Mouse (Mus musculus) hindbrain, embryonic 13.5 days (tissue): ENCODE data around the gene Osr1. TPM values are rescaled to one million over a fixed set of nuclear protein-coding genes. Genes with fewer than 3 reads are reported as not detected.

ENCODE experiments used
- ATAC-seq: fragments of 200-750 bp; cut with Nextera tagmentation; 2 replicates; pipeline ENCODE4 v1.8.0; 2017; ENCODE audit warnings: moderate TSS enrichment; ENCODE audit not compliant: low FRiP score
- H3K27ac ChIP-seq: fragments of 300-500 bp; sonication (generic); 2 replicates; pipeline ENCODE4 v1.5.1; 2015; ENCODE audit warnings: inconsistent platforms, mild to moderate bottlenecking, moderate library complexity
- H3K27me3 ChIP-seq: fragments of 300-500 bp; sonication (generic); 2 replicates; pipeline ENCODE4 v1.6.1; 2015; ENCODE audit warnings: mild to moderate bottlenecking, inconsistent platforms
- H3K36me3 ChIP-seq: fragments of 300-500 bp; sonication (generic); 2 replicates; pipeline ENCODE4 v1.6.1; 2015; ENCODE audit warnings: mild to moderate bottlenecking, inconsistent platforms
- H3K4me1 ChIP-seq: fragments of 300-500 bp; sonication (generic); replicated peaks from 2 replicates; pipeline ENCODE4 v1.6.1; 2015; ENCODE audit warnings: inconsistent platforms
- H3K4me2 ChIP-seq: fragments of 300-500 bp; sonication (generic); 2 replicates; pipeline ENCODE4 v1.6.1; 2015; ENCODE audit warnings: inconsistent platforms, mild to moderate bottlenecking, moderate library complexity
- H3K4me3 ChIP-seq: fragments of 300-500 bp; sonication (generic); 2 replicates; pipeline ENCODE4 v1.5.1; 2015; ENCODE audit warnings: mild to moderate bottlenecking, inconsistent platforms
- H3K9ac ChIP-seq: fragments of 300-500 bp; sonication (generic); 2 replicates; pipeline ENCODE4 v1.6.1; 2015; ENCODE audit warnings: mild to moderate bottlenecking, inconsistent platforms
- H3K9me3 ChIP-seq: fragments of 300-500 bp; sonication (generic); 2 replicates; pipeline ENCODE4 v1.6.1; 2016; ENCODE audit warnings: inconsistent platforms
- WGBS: fragments of 180-500 bp; shearing (Covaris S2); methylation state at CpG from one replicate; pipeline ENCODE4 v1.1.7; 2015; 5-methylcytosine and 5-hydroxymethylcytosine counted together
- polyA plus RNA-seq: library from polyadenylated mRNA; unstranded; fragments of >200 nt; fragmentation: Nextera tagmentation; extraction: Ambion mirVana; gene quantifications from 2 replicates; pipeline ENCODE4 v1.2.1, GENCODE M21; 2015

Gene Osr1
- polyA plus RNA-seq: 10.4 and 11.8 TPM in 2 replicates

- Histone ChIP-seq H3K9ac (0 out of 2 replicates have a peak within 1 kb of the TSS, but pooled peaks have one; percentile 31), H3K9me3 (no peaks in the 10 kb centered on the region), H3K27ac (no peak within 1 kb of the TSS), H3K4me1 (peaks cover 25% of the 10 kb centered on the region), H3K4me2 (peak within 1 kb of the TSS; percentile 55), H3K27me3 (peaks cover 71% of the 10 kb centered on the region), H3K4me3 (peak within 1 kb of the TSS; percentile 29), H3K36me3 (no peaks in the 10 kb centered on the region)
- ATAC-seq: no peak
- under 1% methylated on average over 15 of the region's 15 CpGs for WGBS
These were observed at the start of gene Osr1 for GRCm38 (mm10) chr12:9569971-9570370. Gene Osr1 (plus strand): TSS chr12:9570116.

- no peak overlapping the region for H3K4me2 ChIP-seq
These were observed 19.6 kb upstream of the Osr1 start for GRCm38 (mm10) chr12:9550328-9550727.

GRCm38 (mm10) chr12:9564956-9565355 lies 5.0 kb upstream of the Osr1 start:
- H3K9ac ChIP-seq: no peak overlapping the region
- H3K9me3 ChIP-seq: no peaks in the 10 kb centered on the region
- 82% methylated on average over 3 of the region's 3 CpGs for WGBS
- H3K4me2 ChIP-seq: no peak overlapping the region
- H3K4me3 ChIP-seq: no peak overlapping the region
- no peaks in the 10 kb centered on the region for H3K36me3 ChIP-seq
- H3K27me3 ChIP-seq: peaks cover 21% of the 10 kb centered on the region
- no peak overlapping the region for H3K27ac ChIP-seq
- ATAC-seq: no peak
- peaks cover under 1% of the 10 kb centered on the region; the same call in 1 of the 2 replicates for H3K4me1 ChIP-seq

More at GRCm38 (mm10) chr12:9550328-9550727, 19.6 kb upstream of the Osr1 start:
- Histone ChIP-seq H3K4me1 (no peaks in the 10 kb centered on the region), H3K27me3 (no peaks in the 10 kb centered on the region), H3K36me3 (no peaks in the 10 kb centered on the region), H3K4me3 (no peak overlapping the region), H3K27ac (no peak overlapping the region), H3K9me3 (no peaks in the 10 kb centered on the region), H3K9ac (no peak overlapping the region)
- no peak for ATAC-seq
- WGBS: 92% methylated on average over 2 of the region's 2 CpGs

- peaks cover 25% of the 10 kb centered on the region for H3K4me1 ChIP-seq
- ATAC-seq: no peak
- peaks cover 77% of the 10 kb centered on the region for H3K27me3 ChIP-seq
- no peaks in the 10 kb centered on the region for H3K36me3 ChIP-seq
- no peaks in the 10 kb centered on the region for H3K9me3 ChIP-seq
- under 1% methylated on average over 17 of the region's 17 CpGs for WGBS
- H3K27ac ChIP-seq: no peak overlapping the region
- no peak overlapping the region for H3K9ac ChIP-seq
- peak overlapping the region; percentile 29 for H3K4me3 ChIP-seq
- H3K4me2 ChIP-seq: peak overlapping the region; percentile 55
These were observed 630 bp downstream of the Osr1 start for GRCm38 (mm10) chr12:9570496-9570995.

- no peak overlapping the region for H3K4me2 ChIP-seq
- peaks cover 25% of the 10 kb centered on the region for H3K4me1 ChIP-seq
- no peak overlapping the region for H3K9ac ChIP-seq
- H3K27ac ChIP-seq: no peak overlapping the region
- no peaks in the 10 kb centered on the region for H3K36me3 ChIP-seq
- H3K9me3 ChIP-seq: no peaks in the 10 kb centered on the region
- peaks cover 86% of the 10 kb centered on the region for H3K27me3 ChIP-seq
- 0% methylated on average over 13 of the region's 13 CpGs for WGBS
- no peak overlapping the region for H3K4me3 ChIP-seq
- ATAC-seq: no peak
These were observed 1.5 kb downstream of the Osr1 start for GRCm38 (mm10) chr12:9571276-9571940.

GRCm38 (mm10) chr12:9572022-9572421 lies 2.1 kb downstream of the Osr1 start:
- WGBS: 5% methylated on average over 4 of the region's 4 CpGs

GRCm38 (mm10) chr12:9573682-9574081 lies 3.8 kb downstream of the Osr1 start:
- no peak for ATAC-seq
- peak overlapping the region; percentile 51 for H3K4me2 ChIP-seq
- H3K9ac ChIP-seq: 0 out of 2 replicates have a peak overlapping the region, but pooled peaks have one; percentile 24
- no peaks in the 10 kb centered on the region for H3K9me3 ChIP-seq
- WGBS: 3% methylated on average over 12 of the region's 12 CpGs
- H3K4me1 ChIP-seq: peaks cover 25% of the 10 kb centered on the region
- peaks cover 99% of the 10 kb centered on the region for H3K27me3 ChIP-seq
- H3K4me3 ChIP-seq: peak overlapping the region; percentile 33; the same call in 1 of the 2 replicates
- no peaks in the 10 kb centered on the region for H3K36me3 ChIP-seq
- H3K27ac ChIP-seq: no peak overlapping the region

More at GRCm38 (mm10) chr12:9572022-9572421, 2.1 kb downstream of the Osr1 start:
- H3K4me3 ChIP-seq: no peak overlapping the region
- peaks cover 92% of the 10 kb centered on the region for H3K27me3 ChIP-seq
- H3K36me3 ChIP-seq: no peaks in the 10 kb centered on the region
- peaks cover 25% of the 10 kb centered on the region for H3K4me1 ChIP-seq
- ATAC-seq: no peak
- H3K4me2 ChIP-seq: no peak overlapping the region
- H3K27ac ChIP-seq: no peak overlapping the region
- no peak overlapping the region for H3K9ac ChIP-seq
- H3K9me3 ChIP-seq: no peaks in the 10 kb centered on the region

GRCm38 (mm10) chr12:9574244-9574871 lies 4.4 kb downstream of the Osr1 start:
- Histone ChIP-seq H3K4me2 (peak overlapping the region; percentile 51), H3K4me3 (peak overlapping the region; percentile 33), H3K4me1 (peaks cover 25% of the 10 kb centered on the region), H3K9me3 (no peaks in the 10 kb centered on the region), H3K27me3 (peaks cover 99% of the 10 kb centered on the region), H3K9ac (no peak overlapping the region), H3K36me3 (no peaks in the 10 kb centered on the region), H3K27ac (no peak overlapping the region)
- peak; percentile 38 for ATAC-seq
- under 1% methylated on average over 38 of the region's 38 CpGs for WGBS

- 2% methylated on average over 21 of the region's 21 CpGs for WGBS
- no peak for ATAC-seq
- Histone ChIP-seq H3K9me3 (no peaks in the 10 kb centered on the region), H3K4me2 (no peak overlapping the region), H3K36me3 (no peaks in the 10 kb centered on the region), H3K27me3 (peaks cover 100% of the 10 kb centered on the region), H3K9ac (no peak overlapping the region), H3K4me1 (peaks cover 27% of the 10 kb centered on the region), H3K27ac (no peak overlapping the region), H3K4me3 (peak overlapping the region; percentile 33)
These were observed 5.5 kb downstream of the Osr1 start for GRCm38 (mm10) chr12:9575158-9576042.

GRCm38 (mm10) chr12:9576043-9576538 lies 6.2 kb downstream of the Osr1 start:
- Histone ChIP-seq H3K4me3 (peak overlapping the region; percentile 33), H3K9me3 (no peaks in the 10 kb centered on the region), H3K36me3 (no peaks in the 10 kb centered on the region), H3K9ac (no peak overlapping the region), H3K27ac (no peak overlapping the region), H3K4me1 (peaks cover 29% of the 10 kb centered on the region), H3K4me2 (no peak overlapping the region), H3K27me3 (peaks cover 100% of the 10 kb centered on the region)
- WGBS: 1% methylated on average over 18 of the region's 18 CpGs
- ATAC-seq: 0 out of 2 replicates have a peak, but pooled peaks have one; percentile 28

- no peak overlapping the region for H3K4me2 ChIP-seq
- peaks cover 100% of the 10 kb centered on the region for H3K27me3 ChIP-seq
- WGBS: 3% methylated on average over 2 of the region's 2 CpGs
- ATAC-seq: no peak
- H3K36me3 ChIP-seq: no peaks in the 10 kb centered on the region
- H3K27ac ChIP-seq: no peak overlapping the region
- no peak overlapping the region for H3K9ac ChIP-seq
- no peak overlapping the region for H3K4me3 ChIP-seq
- H3K9me3 ChIP-seq: no peaks in the 10 kb centered on the region
- peaks cover 31% of the 10 kb centered on the region for H3K4me1 ChIP-seq
These were observed 7.7 kb downstream of the Osr1 start for GRCm38 (mm10) chr12:9577610-9578009.
